Mouse (Mus musculus): Measurements from ENCODE around the gene Arhgef25. TPM values are rescaled to one million over a fixed set of nuclear protein-coding genes. Genes with fewer than 3 reads are reported as not detected.

The Arhgef25 gene
- polyA plus RNA-seq, 1 experiment, result 8.5 TPM

DNA sequence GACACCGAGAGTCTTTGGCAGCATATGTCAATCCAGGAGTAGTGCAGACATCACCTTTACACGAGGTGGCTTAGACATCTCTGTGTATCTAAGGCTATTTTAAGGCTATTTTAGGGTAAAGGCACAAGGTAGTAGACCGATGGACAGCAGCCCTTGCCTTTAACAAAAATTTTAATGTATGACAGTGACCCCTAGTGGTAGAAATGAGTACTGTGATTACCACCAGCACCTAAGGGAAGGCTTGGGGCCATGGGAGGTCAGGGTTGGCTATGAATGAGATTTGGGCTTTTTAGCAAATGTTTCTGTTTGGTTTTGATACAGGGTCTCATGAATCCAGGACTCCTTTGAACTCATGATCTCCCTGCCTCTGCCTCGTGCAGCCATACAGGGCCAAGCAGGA is 39.0 kb upstream of the Arhgef25 start:
- H3K4me3 ChIP-seq (ENCODE audit: extremely low read depth, insufficient read depth, insufficient read length), result no peak overlapping the region
- H3K27me3 ChIP-seq (ENCODE audit: control insufficient read depth, insufficient read depth, low read length), result no peaks in the 10 kb centered on the region
- DNase-seq (ENCODE audit: low read depth in 1 of 2, low spot score in 2 of 2), result peak; percentile 7 to 44
- H3K36me3 ChIP-seq (ENCODE audit: control insufficient read depth, insufficient read depth, low read length), result no peaks in the 10 kb centered on the region
- WGBS, result 22% methylated on average over 4 of the region's 4 CpGs
- no peak for TF ChIP-seq POLR2A (IDR thresholded peaks at IDR 0.05; ENCODE audit: low read depth, low read length)
- TF ChIP-seq CTCF (IDR thresholded peaks at IDR 0.05; ENCODE audit: extremely low read depth, insufficient read depth, insufficient read length, insufficient replicate concordance), result peak; percentile 12; the same call in 1 of the 2 replicates
- H3K27ac ChIP-seq (ENCODE audit: insufficient read depth, low read length), result no peak overlapping the region
- peaks cover 3% of the 10 kb centered on the region for H3K4me1 ChIP-seq (ENCODE audit: control insufficient read depth, insufficient read depth, insufficient read length)

DNA sequence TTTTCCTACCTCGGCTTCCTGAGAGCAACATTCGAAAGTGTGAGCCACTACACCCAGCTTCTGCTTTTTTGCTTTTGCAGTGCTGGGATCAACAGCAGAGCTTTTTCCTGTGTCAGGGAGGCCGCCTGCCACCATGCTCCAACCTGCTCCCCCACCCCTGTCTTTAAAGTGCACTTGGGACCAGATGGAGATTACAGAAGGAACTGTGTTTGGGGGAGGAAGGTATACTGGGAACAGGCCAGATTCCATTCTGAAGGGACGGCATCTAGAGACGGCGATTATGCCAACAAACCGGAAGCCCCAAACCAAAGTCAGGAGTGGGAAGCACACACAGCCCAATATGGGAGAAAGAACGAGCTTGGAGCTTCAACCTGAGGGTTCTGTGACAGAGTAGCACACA is 37.3 kb upstream of the Arhgef25 start:
- H3K27me3 ChIP-seq (ENCODE audit: control insufficient read depth, insufficient read depth, low read length), result no peaks in the 10 kb centered on the region
- WGBS, result 52% methylated on average over 8 of the region's 8 CpGs
- H3K4me3 ChIP-seq (ENCODE audit: extremely low read depth, insufficient read depth, insufficient read length), result no peak overlapping the region
- no peak for DNase-seq (ENCODE audit: low read depth in 1 of 2, low spot score in 2 of 2)
- no peaks in the 10 kb centered on the region for H3K36me3 ChIP-seq (ENCODE audit: control insufficient read depth, insufficient read depth, low read length)
- TF ChIP-seq CTCF (IDR thresholded peaks at IDR 0.05; ENCODE audit: extremely low read depth, insufficient read depth, insufficient read length, insufficient replicate concordance) (no peak), POLR2A (IDR thresholded peaks at IDR 0.05; ENCODE audit: low read depth, low read length) (no peak)
- peaks cover 3% of the 10 kb centered on the region for H3K4me1 ChIP-seq (ENCODE audit: control insufficient read depth, insufficient read depth, insufficient read length)
- no peak overlapping the region for H3K27ac ChIP-seq (ENCODE audit: insufficient read depth, low read length)

DNA sequence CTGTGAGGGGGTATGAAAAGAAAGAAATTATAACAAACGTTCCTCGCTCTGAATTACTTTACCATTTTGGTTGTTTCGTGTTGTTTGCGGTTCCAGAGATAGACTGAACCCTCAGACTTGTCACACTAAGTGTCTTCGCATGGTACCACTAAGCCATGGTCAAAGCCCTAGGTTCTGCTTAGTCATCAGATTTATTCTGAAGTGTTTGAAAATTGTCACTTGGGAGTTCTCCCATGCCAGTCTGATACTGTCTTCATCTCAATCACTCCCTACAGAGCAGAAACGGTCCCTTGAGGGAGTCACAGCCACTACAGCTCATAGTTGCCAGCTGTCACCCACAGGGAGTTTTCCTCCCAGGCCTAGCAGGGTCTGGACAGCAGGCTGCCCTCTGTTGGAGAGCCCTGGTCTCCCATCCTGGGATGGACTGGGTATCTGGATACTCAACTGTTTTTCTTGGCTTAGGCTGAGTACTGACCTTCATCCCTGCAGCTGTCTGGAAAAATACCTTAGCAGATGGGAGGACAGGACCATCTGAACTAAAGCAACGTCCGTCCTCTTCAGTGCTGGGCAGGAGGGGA is 36.5 kb upstream of the Arhgef25 start:
- 62% methylated on average over 8 of the region's 8 CpGs for WGBS
- DNase-seq (ENCODE audit: low read depth in 1 of 2, low spot score in 2 of 2), result no peak
- Histone ChIP-seq H3K27me3 (ENCODE audit: control insufficient read depth, insufficient read depth, low read length) (no peaks in the 10 kb centered on the region), H3K27ac (ENCODE audit: insufficient read depth, low read length) (no peak overlapping the region), H3K4me3 (ENCODE audit: extremely low read depth, insufficient read depth, insufficient read length) (no peak overlapping the region), H3K36me3 (ENCODE audit: control insufficient read depth, insufficient read depth, low read length) (no peaks in the 10 kb centered on the region), H3K4me1 (ENCODE audit: control insufficient read depth, insufficient read depth, insufficient read length) (peaks cover 3% of the 10 kb centered on the region; the same call in 1 of the 2 replicates)
- TF ChIP-seq CTCF (IDR thresholded peaks at IDR 0.05; ENCODE audit: extremely low read depth, insufficient read depth, insufficient read length, insufficient replicate concordance), result no peak
- TF ChIP-seq POLR2A (IDR thresholded peaks at IDR 0.05; ENCODE audit: low read depth, low read length), result no peak

DNA sequence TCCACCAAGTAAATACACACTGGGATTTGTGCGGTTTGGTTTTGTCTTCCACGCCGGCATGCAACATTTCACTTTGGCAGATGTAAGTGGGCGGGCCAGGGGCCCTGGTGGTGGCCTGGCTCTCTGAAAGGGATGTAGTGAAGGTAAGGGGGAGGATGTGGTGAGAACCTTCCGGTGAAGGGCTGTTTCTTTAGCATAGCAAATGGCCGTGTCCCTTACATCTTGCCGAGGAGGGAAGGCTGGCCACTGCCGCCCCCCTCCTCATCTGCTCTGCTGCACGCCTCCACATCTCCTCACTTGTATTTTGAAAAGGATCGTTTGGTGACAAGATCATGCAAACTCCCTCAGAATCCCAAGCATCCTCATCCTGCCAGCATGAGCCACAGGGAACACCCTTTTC is 35.8 kb upstream of the Arhgef25 start:
- Histone ChIP-seq H3K27me3 (ENCODE audit: control insufficient read depth, insufficient read depth, low read length) (no peaks in the 10 kb centered on the region), H3K4me3 (ENCODE audit: extremely low read depth, insufficient read depth, insufficient read length) (no peak overlapping the region), H3K36me3 (ENCODE audit: control insufficient read depth, insufficient read depth, low read length) (no peaks in the 10 kb centered on the region), H3K4me1 (ENCODE audit: control insufficient read depth, insufficient read depth, insufficient read length) (peaks cover 3% of the 10 kb centered on the region; the same call in 1 of the 2 replicates), H3K27ac (ENCODE audit: insufficient read depth, low read length) (no peak overlapping the region)
- 8% methylated on average over 10 of the region's 10 CpGs for WGBS
- TF ChIP-seq POLR2A (IDR thresholded peaks at IDR 0.05; ENCODE audit: low read depth, low read length) (no peak), CTCF (IDR thresholded peaks at IDR 0.05; ENCODE audit: extremely low read depth, insufficient read depth, insufficient read length, insufficient replicate concordance) (no peak)
- peak in 1 of 2 experiments; percentile 45 for DNase-seq (ENCODE audit: low read depth in 1 of 2, low spot score in 2 of 2)

DNA sequence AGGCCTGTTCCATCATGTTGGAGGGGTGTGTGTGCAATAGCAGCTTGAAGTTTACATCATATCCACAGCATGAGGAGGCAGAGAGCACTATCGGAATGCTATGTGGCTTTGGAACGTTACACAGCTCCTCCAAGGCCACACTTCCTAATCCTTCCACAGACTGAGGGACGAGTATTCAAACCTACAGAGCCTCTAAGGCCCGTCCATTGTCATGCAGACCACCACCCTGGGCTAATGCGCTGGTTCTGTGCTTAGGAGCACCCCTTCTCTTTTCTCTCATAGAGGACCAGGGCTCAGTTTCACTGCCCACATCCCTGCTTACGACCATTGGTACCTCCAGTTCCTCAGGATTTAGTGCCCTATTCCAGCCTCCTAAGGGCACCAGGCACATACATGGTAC is 35.3 kb upstream of the Arhgef25 start:
- peaks cover 3% of the 10 kb centered on the region; the same call in 1 of the 2 replicates for H3K4me1 ChIP-seq (ENCODE audit: control insufficient read depth, insufficient read depth, insufficient read length)
- WGBS, result 69% methylated on average over 6 of the region's 6 CpGs
- no peak for DNase-seq (ENCODE audit: low read depth in 1 of 2, low spot score in 2 of 2)
- no peak overlapping the region for H3K4me3 ChIP-seq (ENCODE audit: extremely low read depth, insufficient read depth, insufficient read length)
- TF ChIP-seq POLR2A (IDR thresholded peaks at IDR 0.05; ENCODE audit: low read depth, low read length) (no peak), CTCF (IDR thresholded peaks at IDR 0.05; ENCODE audit: extremely low read depth, insufficient read depth, insufficient read length, insufficient replicate concordance) (no peak)
- no peaks in the 10 kb centered on the region for H3K36me3 ChIP-seq (ENCODE audit: control insufficient read depth, insufficient read depth, low read length)
- no peak overlapping the region for H3K27ac ChIP-seq (ENCODE audit: insufficient read depth, low read length)
- H3K27me3 ChIP-seq (ENCODE audit: control insufficient read depth, insufficient read depth, low read length), result no peaks in the 10 kb centered on the region

DNA sequence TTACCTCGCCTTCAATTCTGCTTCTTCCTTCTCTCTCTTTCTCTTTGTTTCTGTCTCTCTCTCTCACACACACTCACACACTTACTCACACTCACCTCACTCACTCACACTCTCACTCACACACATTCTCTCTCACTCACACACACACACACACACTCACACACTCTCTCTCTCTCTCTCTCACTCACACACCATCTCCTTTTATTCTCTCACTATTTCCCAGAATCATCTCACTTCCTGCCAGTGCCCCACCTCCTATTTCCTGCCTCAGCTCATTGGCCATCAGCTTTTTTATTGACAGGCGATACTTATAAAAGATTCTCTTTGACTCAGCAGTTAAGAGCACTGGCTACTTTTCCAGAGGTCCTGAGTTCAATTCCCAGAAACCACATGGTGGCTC is 28.5 kb upstream of the Arhgef25 start:
- no peaks in the 10 kb centered on the region for H3K4me1 ChIP-seq (ENCODE audit: control insufficient read depth, insufficient read depth, insufficient read length)
- no peak for DNase-seq (ENCODE audit: low read depth in 1 of 2, low spot score in 2 of 2)
- H3K4me3 ChIP-seq (ENCODE audit: extremely low read depth, insufficient read depth, insufficient read length), result no peak overlapping the region
- no peaks in the 10 kb centered on the region for H3K27me3 ChIP-seq (ENCODE audit: control insufficient read depth, insufficient read depth, low read length)
- 87% methylated on average over 2 of the region's 2 CpGs for WGBS
- TF ChIP-seq POLR2A (IDR thresholded peaks at IDR 0.05; ENCODE audit: low read depth, low read length) (no peak), CTCF (IDR thresholded peaks at IDR 0.05; ENCODE audit: extremely low read depth, insufficient read depth, insufficient read length, insufficient replicate concordance) (no peak)
- no peaks in the 10 kb centered on the region for H3K36me3 ChIP-seq (ENCODE audit: control insufficient read depth, insufficient read depth, low read length)
- H3K27ac ChIP-seq (ENCODE audit: insufficient read depth, low read length), result no peak overlapping the region

DNA sequence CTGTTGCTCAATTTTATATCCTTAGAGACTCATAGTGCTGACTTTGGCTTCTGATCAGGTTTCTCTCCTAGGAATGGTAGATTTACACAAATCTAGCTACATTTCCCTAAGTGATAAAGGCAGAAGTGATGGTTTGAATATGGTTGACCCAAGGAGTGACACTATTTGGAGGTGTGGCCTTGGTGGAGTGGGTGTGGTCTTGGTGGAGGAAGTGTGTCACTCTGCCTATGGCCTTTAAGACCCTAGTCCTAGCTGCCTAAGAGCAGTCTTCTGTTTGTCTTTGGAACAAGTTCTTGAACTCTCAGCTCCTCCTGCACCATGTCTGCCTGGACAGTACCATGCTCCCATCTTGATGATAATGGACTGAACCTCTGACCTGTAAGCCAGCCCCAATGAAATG is 27.3 kb upstream of the Arhgef25 start:
- DNase-seq (ENCODE audit: low read depth in 1 of 2, low spot score in 2 of 2), result no peak
- H3K27ac ChIP-seq (ENCODE audit: insufficient read depth, low read length), result no peak overlapping the region
- no peak overlapping the region for H3K4me3 ChIP-seq (ENCODE audit: extremely low read depth, insufficient read depth, insufficient read length)
- TF ChIP-seq POLR2A (IDR thresholded peaks at IDR 0.05; ENCODE audit: low read depth, low read length) (no peak), CTCF (IDR thresholded peaks at IDR 0.05; ENCODE audit: extremely low read depth, insufficient read depth, insufficient read length, insufficient replicate concordance) (no peak)
- H3K27me3 ChIP-seq (ENCODE audit: control insufficient read depth, insufficient read depth, low read length), result no peaks in the 10 kb centered on the region
- no peaks in the 10 kb centered on the region for H3K36me3 ChIP-seq (ENCODE audit: control insufficient read depth, insufficient read depth, low read length)
- H3K4me1 ChIP-seq (ENCODE audit: control insufficient read depth, insufficient read depth, insufficient read length), result no peaks in the 10 kb centered on the region

Measured in spleen, adult 2 months (tissue).